Comparison of ENCODE assay signal across 22 mouse cellular contexts in genomic region chr17:71778696-71779095, GRCm38 (mm10). TPM values are rescaled to one million over a fixed set of nuclear protein-coding genes. Genes with fewer than 3 reads are reported as not detected.
DNase-seq lines count a peak whose midpoint lies in the region; TF ChIP-seq lines count a peak whose summit lies in the region.
"Had no signal": no experiment of that assay in that cellular context is flagged by ENCODE, and none has a peak within 500 bp of the region (broad histone marks: within the 10 kb centered on the region; RNA-seq: fewer than 3 reads in every experiment).

No protein-coding gene starts in this region.

- DNase-seq in gastrocnemius, adult 2 months, result no peak
- no peak for DNase-seq in gastrocnemius, adult 18-20 months (ENCODE audit: low spot score)
- DNase-seq in layer of hippocampus, adult 2 months (ENCODE audit: low spot score in 2 of 2), result no peak
- no peak for DNase-seq in layer of hippocampus, adult 11-12 months (ENCODE audit: low spot score)
- no peak for DNase-seq in CH12.LX (ENCODE audit: extremely low read depth)
- DNase-seq in R1 (ENCODE audit: low read depth, low spot score), result peak; percentile 52
- DNase-seq in right cerebral cortex, postnatal 25 days, result no peak
- no peak for DNase-seq in frontal cortex, postnatal 25 days (ENCODE audit: low spot score in 2 of 2)
- DNase-seq: adrenal gland, postnatal 14 days; cerebellum, adult 11-12 months; cerebellum, postnatal 36 days; gastrocnemius, postnatal 25 days; heart, postnatal 10 days; kidney, adult 18-20 months; kidney, postnatal 25 days; lung, postnatal 36 days; right cerebral cortex, postnatal 4 days; thymus, postnatal 25 days had no signal

- no peaks in the 10 kb centered on the region for H3K27me3 ChIP-seq in CH12.LX (replicated peaks)

- TF ChIP-seq CTCF in gastrocnemius, adult 2 months (IDR thresholded peaks at IDR 0.05), result peak; percentile 38
- TF ChIP-seq CTCF in layer of hippocampus, adult 2 months (conservative IDR thresholded peaks at IDR 0.05), result peak; percentile 61
- peak; percentile 21 to 43; a peak in 2 of 4 replicates for TF ChIP-seq CTCF in CH12.LX (conservative IDR thresholded peaks at IDR 0.05 in 1 of 2, IDR thresholded peaks at IDR 0.05 in 1 of 2; ENCODE audit: low read depth in 2 of 2, low read length in 2 of 2)

- H3K4me3 ChIP-seq in gastrocnemius, adult 2 months, result no peak overlapping the region
- no peak overlapping the region for H3K4me3 ChIP-seq in layer of hippocampus, adult 2 months
- H3K4me3 ChIP-seq in CH12.LX (replicated peaks in 1 of 3; ENCODE audit: low read depth in 2 of 3, low read length in 2 of 3, poor library complexity in 1 of 3), result no peak overlapping the region
- H3K4me3 ChIP-seq: forebrain, embryonic 10.5 days; limb, embryonic 12.5 days; liver, embryonic 15.5 days had no signal

- no peak overlapping the region for H3K9ac ChIP-seq in CH12.LX (ENCODE audit: insufficient read depth, low read depth)
- H3K9ac ChIP-seq: hindbrain, embryonic 14.5 days; limb, embryonic 12.5 days; liver, embryonic 15.5 days had no signal

- TF ChIP-seq EP300 in CH12.LX (IDR thresholded peaks at IDR 0.05; ENCODE audit: low read length), result no peak

- H3K9me3 ChIP-seq in CH12.LX (replicated peaks; ENCODE audit: low read length), result peaks cover 9% of the 10 kb centered on the region

- H3K36me3 ChIP-seq in CH12.LX (replicated peaks in 1 of 2; ENCODE audit: control insufficient read depth in 1 of 2, insufficient read depth in 1 of 2, low read length in 1 of 2), result no peaks in the 10 kb centered on the region
- H3K36me3 ChIP-seq: forebrain, embryonic 10.5 days; limb, embryonic 12.5 days; liver, embryonic 15.5 days had no signal

- H3K79me2 ChIP-seq in CH12.LX (replicated peaks; ENCODE audit: control insufficient read depth, extremely low read depth, insufficient read depth, poor library complexity, severe bottlenecking), result no peaks in the 10 kb centered on the region

- H3K27ac ChIP-seq in gastrocnemius, adult 2 months, result no peak overlapping the region
- no peak overlapping the region for H3K27ac ChIP-seq in layer of hippocampus, adult 2 months
- H3K27ac ChIP-seq in CH12.LX (ENCODE audit: insufficient read depth, low read depth), result no peak overlapping the region
- H3K27ac ChIP-seq: forebrain, embryonic 10.5 days; hindbrain, embryonic 14.5 days; limb, embryonic 12.5 days; liver, embryonic 15.5 days had no signal

- dilution Hi-C loops in CH12.LX (cut with MboI; ENCODE audit: extremely low pct_ligation_motif_present, extremely low pct_unique_long_range_greater_than_20kb, low sequenced_read_pairs), result no loop called here

- intact Hi-C loops in gastrocnemius, adult 2 months (cut with DNase I), result loop anchor here (5.0 kb wide), 1 partner anchor 36 kb away; no protein-coding TSS in a partner anchor

- no peak for TF ChIP-seq RAD21 in CH12.LX (IDR thresholded peaks at IDR 0.05; ENCODE audit: low read depth, low read length)

- no peaks in the 10 kb centered on the region for H3K4me1 ChIP-seq in CH12.LX (ENCODE audit: control insufficient read depth in 1 of 2, insufficient read depth in 2 of 2)
- H3K4me1 ChIP-seq: liver, embryonic 15.5 days had no signal

- in situ Hi-C loops in CH12.LX (cut with MboI; ENCODE audit: low pct_ligation_motif_present, low pct_unique_long_range_greater_than_20kb, low sequenced_read_pairs), result no loop called here

- no peak for TF ChIP-seq POLR2A in CH12.LX (IDR thresholded peaks at IDR 0.05; ENCODE audit: low read depth, low read length)

- no peak overlapping the region for H3K4me2 ChIP-seq in CH12.LX (ENCODE audit: insufficient read depth, low read depth, poor library complexity, severe bottlenecking)
- H3K4me2 ChIP-seq: hindbrain, embryonic 14.5 days; limb, embryonic 12.5 days; liver, embryonic 15.5 days had no signal

TF ChIP-seq in CH12.LX, 34 proteins besides CTCF, POLR2A, EP300 and RAD21:
- TF ChIP-seq ETS1 (conservative IDR thresholded peaks at IDR 0.05; ENCODE audit: low read depth, low read length), result no peak
- TF ChIP-seq USF1 (IDR thresholded peaks at IDR 0.05; ENCODE audit: low read depth, low read length), result no peak
- no peak for TF ChIP-seq KAT2A (IDR thresholded peaks at IDR 0.05; ENCODE audit: insufficient replicate concordance, low read length)
- TF ChIP-seq MAFK (IDR thresholded peaks at IDR 0.05; ENCODE audit: insufficient replicate concordance, low read length), result no peak
- TF ChIP-seq CHD2 (IDR thresholded peaks at IDR 0.05; ENCODE audit: low read length), result no peak
- TF ChIP-seq POLR2AphosphoS2 (IDR thresholded peaks at IDR 0.05; ENCODE audit: low read depth, low read length), result no peak

RNA-seq across cellular contexts. Expression of gene Clip4, which starts 10.4 kb away (rescaled TPM):
- 100 to 1,000 TPM; 104 to 183 TPM for total RNA-seq in gastrocnemius, adult 2 months (2021)
- 100 to 1,000 TPM; 138 to 152 TPM for total RNA-seq in gastrocnemius, adult 18-20 months (2021)
- 10 to 100 TPM; 78.2 to 87.5 TPM for total RNA-seq in layer of hippocampus, adult 2 months (2021)
- total RNA-seq in CH12.LX (2012; rRNA removed) (not detected in 2 replicates), CH12.LX (2014; rRNA removed) (0.22 TPM in 1 of 2 replicates, not detected in the other)
- 0.23 and 0.86 TPM in 2 replicates for polyA plus RNA-seq in CH12.LX (2012; ENCODE audit: insufficient read length, low read depth)

RNA-seq across cellular contexts. Expression of gene Pcare, which starts 26.0 kb away (rescaled TPM):
- total RNA-seq in gastrocnemius, adult 2 months (2021), result not detected
- total RNA-seq in gastrocnemius, adult 18-20 months (2021), result under 1 TPM in 1 of 2 experiments, not detected in 1; 0.05 TPM
- total RNA-seq in layer of hippocampus, adult 2 months (2021), result under 1 TPM; 0.10 to 0.18 TPM
- total RNA-seq in CH12.LX (2012; rRNA removed) (not detected in 2 replicates), CH12.LX (2014; rRNA removed) (not detected in 2 replicates)
- not detected in 2 replicates for polyA plus RNA-seq in CH12.LX (2012; ENCODE audit: insufficient read length, low read depth)
- total RNA-seq: adrenal gland, postnatal 14 days had no signal
- polyA plus RNA-seq: forebrain, embryonic 10.5 days; hindbrain, embryonic 14.5 days; limb, embryonic 12.5 days; liver, embryonic 15.5 days had no signal

Comparison
In these comparisons a context has a peak if more than half of its experiments do, and no peak if none do; other contexts are left out.
1. RNA of gene Clip4, which starts 10.4 kb away (total RNA-seq): 104 to 183 TPM in gastrocnemius, adult 2 months, 138 to 152 TPM in gastrocnemius, adult 18-20 months and 78.2 to 87.5 TPM in layer of hippocampus, adult 2 months; 0.22 TPM in CH12.LX; every median in the first group is over 10 times any median in the second.
2. Peak in every context shown above with its lines, with median percentiles within 50 percentile points of each other: CTCF ChIP-seq.